Mouse (Mus musculus): ENCODE measurements around the gene Dmd.

- no peak for TF ChIP-seq CTCF (IDR thresholded peaks at IDR 0.05; ENCODE audit: extremely low read depth, insufficient read length, insufficient replicate concordance, low read depth, low read length)
- TF ChIP-seq POLR2A (IDR thresholded peaks at IDR 0.05; ENCODE audit: low read depth, low read length): no peak
These were observed 2059.6 kb downstream of the Dmd start for GRCm38 (mm10) chrX:85008304-85008703.
